Mouse (Mus musculus): ENCODE data around the gene Prss23. TPM values are rescaled to one million over a fixed set of nuclear protein-coding genes. Genes with fewer than 3 reads are reported as not detected.

Gene Prss23
- 402 and 448 TPM in 2 replicates for polyA plus RNA-seq (2012; rRNA removed)

DNA sequence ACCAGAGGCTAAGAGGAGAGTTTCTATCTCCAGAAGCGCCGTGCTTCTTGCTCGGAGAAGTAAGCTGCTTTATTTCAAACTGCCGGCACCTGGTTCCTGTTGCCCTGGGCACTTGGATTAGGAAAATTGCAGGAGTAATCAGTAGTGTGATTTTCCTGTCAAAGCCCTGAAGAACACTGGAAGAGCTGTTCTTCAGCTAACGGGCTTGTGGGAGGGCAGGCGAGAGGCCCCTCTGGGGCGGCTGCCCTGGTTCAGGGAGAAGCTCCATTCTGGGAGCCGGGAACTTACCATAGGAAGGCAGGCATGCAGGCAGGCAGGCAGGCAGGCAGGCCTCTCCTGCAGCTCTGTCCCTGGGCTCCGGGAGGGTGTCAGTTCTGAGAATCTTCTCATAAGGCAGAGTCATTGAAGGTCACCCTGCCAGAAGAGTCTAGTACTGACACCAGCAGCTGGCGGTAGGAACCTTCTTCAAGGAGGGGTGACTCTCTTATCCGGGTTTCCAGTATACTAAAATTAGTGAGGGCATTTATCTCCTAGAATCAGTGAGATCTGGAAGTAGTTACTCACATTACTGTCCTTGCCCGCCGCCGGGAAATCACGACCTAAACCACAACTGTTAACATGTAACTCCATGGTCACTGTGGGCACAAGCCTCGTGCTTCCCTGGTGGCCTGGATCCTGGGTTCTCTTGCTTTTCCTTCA lies at the start of gene Prss23:
TSS of gene Prss23 (minus strand) at position 457 of the 699 bp plus-strand sequence.
- DNase-seq (ENCODE audit: low spot score), result no peak

DNA sequence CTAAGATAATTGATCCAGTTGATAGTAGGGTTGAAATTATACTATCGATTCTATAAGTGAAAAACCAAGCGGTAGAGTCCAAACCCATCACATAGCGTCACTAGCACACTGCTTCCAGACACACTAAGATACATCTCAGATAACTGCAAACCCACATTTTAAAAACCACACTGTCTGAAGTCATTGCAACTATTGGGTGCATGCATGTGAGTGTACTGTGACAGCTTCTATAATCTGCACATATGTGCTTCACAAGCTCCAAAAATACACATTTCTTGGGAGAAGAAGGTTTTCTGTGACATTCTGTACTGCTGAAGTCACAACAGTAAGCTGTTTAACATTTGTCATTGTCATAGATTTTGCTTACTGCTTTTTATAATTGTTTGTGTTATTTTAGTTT lies 49.1 kb upstream of the Prss23 start:
- DNase-seq (ENCODE audit: low spot score), result no peak

DNA sequence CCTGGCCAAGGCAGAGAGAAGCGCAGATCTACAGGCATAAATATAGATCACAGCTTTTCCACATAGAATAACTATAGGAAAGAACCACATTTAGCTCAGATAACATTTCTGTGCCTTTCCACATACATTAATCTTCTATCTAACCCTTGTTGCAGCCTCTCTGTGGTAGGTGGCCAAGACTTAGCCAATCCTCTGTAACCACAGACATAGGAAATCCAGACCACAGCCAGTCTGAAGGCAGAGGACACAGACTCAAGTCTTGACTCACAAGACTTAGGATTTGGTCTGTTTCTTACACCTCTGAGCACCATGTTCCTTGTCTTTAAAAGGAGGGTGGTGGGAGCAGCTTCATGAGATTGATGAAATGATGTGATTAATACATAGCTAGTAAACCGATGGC lies 37.6 kb upstream of the Prss23 start:
- DNase-seq (ENCODE audit: low spot score), result no peak

DNA sequence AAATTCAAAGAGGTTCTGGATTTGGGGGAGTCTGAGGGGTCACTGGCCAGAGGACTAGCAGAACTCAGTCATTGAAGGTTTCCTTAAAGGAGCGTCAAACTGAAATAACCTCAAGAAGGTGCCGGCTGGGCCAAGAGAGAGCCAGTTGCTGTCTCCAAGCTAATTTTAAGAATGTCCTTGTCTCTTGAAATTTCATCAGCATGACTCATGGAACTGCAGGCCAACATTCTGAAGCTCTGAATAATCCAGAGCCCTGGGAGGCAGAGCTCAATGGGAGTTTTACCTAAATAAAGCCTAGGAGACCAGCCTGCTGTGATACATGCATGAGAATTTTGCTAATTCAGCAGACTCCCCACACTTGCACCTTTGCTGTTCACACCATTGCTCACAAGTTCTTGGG lies 36.5 kb upstream of the Prss23 start:
- DNase-seq (ENCODE audit: low spot score), result no peak

DNA sequence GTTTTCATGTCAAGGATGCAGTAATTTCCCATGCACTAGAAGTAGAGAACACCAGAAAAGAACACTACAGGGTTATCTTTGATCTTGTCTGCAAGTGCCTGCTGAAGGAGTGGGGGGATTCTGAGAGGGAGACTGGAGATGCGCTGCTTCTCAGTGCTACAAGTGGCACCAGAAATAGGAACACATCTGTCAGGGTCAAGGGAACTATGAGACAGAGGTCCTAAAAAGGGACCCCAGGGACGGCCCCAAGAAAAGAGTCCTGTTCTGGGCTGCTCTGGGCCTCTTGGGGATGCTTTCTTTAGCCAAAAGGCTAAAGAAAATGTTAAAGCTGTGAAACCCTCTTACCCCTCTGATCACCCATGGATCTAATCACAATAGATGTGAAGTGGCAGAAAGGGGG lies 35.2 kb upstream of the Prss23 start:
- DNase-seq (ENCODE audit: low spot score), result no peak

DNA sequence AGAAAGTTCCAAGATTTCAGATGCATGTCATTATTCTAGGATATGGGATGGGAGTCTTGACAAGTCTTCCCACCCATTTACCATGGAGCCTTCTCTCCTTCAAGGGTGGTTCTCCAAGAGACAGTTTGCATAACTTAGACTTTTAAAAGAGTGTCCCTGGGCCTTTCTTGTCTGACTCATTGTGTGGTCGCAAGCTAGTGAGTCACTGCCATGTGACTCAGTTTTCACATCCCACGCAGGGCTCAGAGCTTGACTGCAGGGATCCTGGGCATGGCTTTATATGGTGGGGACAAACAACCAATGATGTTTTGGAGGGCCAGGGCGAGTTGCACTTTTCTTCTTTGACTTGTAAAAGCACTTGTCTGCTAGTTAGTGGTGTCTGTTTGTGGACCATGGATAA lies 34.0 kb upstream of the Prss23 start:
- DNase-seq (ENCODE audit: low spot score), result no peak

DNA sequence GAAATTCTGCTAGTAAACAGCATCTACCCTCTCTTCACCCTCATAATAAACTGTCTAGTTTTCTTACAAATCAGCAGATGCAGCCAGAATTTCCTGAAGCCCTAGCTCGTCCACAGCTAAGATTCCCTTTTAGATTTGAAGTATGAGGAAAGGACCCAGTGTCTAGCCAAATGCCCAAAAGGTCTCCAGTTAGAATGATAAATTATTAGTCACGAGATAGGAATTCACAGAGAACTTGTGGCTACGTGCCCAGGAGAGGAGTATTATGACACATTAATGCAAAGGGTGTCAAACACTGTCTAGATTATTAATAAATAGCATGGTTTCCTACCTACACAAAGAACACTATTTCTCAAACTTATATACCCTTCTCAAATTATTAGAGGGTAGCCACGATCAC lies 32.6 kb upstream of the Prss23 start:
- no peak for DNase-seq (ENCODE audit: low spot score)

DNA sequence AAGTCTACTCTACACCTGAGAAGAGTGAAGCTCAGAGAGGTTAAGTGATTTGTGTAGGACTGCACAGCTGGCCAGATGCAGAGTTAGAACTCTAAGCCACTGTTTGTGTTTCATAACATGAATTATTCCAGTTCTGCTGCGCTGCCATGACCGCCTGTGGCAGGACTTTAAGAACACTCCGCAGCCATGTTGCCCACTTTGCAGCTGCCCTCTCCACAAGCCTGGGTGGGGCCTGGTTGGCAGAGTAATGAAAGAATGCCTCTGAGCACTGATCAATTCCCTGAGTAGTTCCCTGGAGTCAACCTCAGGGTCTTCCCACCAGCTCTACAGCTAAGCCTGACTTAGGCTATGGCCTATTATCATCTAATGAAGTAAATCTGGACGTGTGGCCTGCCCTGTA lies 32.1 kb upstream of the Prss23 start:
- no peak for DNase-seq (ENCODE audit: low spot score)

DNA sequence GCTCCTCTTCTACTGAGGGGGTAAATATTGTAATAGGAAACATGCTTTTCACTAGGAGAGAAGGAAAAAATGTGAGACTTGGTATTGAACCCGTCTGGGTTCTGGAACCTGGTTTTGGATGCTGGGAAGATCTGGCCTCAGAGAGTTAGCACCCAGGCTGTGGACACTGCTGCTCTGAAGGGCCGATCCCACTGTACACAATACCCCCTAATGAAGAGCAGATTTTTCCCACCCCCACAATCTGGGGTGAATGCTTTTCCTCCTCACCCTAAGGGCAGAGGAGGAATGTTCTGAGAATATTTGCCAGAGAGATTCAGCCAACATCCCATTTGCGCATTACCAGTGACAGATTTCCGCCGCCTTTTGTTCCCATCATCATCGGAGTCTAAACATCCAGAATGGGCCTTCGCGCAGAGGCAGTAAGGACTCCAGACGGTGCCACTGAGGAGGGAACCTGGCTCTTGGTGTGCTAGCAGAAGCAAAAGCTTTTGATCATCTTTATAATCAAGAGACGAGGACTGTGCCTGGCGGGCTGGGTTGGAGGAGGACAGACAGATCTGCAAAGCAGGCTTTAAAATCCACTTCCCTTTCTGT lies 31.6 kb upstream of the Prss23 start:
- DNase-seq (ENCODE audit: low spot score), result no peak

DNA sequence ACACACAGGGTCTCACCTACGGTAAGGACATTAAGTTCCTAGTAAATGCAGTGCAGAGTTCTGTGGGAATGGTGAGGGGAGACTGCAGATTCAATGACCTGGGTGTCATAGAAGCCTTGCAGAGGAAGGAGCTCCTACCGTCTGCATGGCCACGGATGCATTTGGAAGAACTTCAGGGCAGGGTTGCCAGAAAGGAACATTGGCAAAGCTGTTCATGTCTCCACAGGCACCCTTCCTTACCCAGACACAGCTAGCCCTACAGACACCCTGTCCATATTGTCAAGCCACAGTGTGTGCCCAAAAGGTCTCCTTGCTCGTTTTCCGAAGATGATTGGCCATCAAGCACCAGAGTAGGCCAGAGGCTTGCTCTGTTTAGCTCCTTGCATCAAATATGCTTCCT lies 30.1 kb upstream of the Prss23 start:
- DNase-seq (ENCODE audit: low spot score), result no peak

DNA sequence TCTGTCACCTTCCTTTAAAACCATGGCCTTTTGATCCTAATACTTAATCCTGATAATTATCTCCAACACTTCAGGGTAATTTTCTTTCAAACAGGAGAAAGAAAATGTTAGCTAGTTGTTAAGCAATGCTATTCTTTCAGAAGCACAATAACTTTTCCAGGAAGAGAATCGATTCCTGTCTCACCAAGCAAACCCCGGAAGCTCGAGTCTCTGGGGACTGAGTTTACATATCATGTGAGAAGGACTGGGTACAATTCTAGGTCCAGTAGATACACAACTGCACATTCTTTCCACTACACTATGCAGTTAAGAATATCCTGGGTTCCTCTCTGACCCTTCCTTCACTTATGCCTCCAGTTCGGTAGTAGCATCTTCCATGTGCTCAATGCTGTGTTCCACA lies 29.7 kb upstream of the Prss23 start:
- no peak for DNase-seq (ENCODE audit: low spot score)

DNA sequence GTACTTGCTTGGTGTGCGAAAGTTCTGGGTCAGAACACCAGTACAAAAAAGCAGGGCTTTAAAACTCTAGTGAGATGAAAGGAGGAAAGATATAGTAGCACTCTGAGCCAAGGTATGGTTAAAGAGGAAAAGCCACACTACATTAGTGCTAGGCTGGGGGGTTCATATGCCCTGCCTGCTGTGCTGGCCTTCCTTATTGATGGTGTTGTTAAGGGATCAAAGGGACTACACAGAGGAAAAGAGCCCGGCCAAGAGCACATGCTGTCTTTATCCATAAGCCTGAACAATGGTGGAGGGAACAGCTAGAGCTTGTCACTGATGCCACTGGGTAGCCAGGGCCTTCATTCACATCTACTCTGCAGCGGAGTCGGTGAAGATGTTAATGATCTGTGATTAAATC lies 28.2 kb upstream of the Prss23 start:
- DNase-seq (ENCODE audit: low spot score), result no peak

DNA sequence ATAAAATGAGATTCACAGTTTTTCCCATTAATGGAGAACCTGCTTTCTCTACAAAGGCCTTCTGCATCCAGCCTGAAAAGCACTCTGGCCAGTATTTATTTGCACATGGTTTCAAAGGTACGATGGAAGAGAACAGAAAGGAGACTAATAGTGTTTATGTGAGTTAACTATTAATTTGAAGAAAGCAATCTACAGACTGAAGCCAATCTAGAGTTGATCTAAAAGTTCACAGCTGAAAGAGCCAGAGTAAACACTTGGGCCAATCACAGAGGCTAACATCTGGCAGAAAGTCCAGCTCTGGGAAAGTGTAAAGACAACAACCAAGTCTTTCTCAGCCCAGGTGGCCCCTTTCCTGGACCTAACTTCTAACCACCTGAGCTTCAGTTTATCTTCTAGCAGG lies 27.1 kb upstream of the Prss23 start:
- no peak for DNase-seq (ENCODE audit: low spot score)

DNA sequence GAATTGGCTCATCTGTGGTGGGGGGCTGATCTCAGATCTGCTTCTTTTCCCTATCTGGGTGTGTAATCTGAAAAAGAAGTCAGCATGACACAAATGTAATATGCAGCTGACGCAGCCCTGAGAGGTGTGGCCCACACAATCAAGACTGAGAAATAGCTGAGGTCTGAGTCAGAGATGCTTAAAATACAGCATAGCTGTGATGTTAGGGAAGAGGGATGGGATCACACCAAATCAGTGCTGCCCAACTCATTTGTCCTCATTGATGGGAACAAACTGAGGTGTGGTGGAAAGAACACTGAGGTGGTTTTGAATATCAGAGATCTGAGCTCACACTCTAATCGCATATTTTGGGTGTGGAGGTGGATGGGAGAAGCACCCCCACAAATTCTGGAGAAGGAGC lies 14.0 kb upstream of the Prss23 start:
- no peak for DNase-seq (ENCODE audit: low spot score)

DNA sequence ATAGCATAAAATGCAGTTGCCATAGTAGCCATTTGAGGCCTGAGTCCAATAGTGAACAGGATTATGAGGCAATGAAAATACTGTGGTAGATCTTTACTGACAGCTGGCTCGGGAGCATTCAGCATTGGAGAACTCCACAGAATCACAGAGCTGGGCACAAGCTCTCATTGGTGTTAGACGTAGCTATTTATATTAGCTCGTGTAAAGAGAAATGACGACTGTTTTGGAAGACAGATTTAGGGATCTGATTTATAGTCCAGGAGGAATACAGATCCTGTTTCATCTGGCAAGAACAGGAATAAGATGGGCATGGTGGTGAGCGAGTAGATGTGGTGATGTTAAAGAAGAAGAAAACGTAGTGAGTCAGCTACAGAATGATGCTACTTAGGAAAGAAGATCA lies 12.4 kb upstream of the Prss23 start:
- DNase-seq (ENCODE audit: low spot score), result no peak

DNA sequence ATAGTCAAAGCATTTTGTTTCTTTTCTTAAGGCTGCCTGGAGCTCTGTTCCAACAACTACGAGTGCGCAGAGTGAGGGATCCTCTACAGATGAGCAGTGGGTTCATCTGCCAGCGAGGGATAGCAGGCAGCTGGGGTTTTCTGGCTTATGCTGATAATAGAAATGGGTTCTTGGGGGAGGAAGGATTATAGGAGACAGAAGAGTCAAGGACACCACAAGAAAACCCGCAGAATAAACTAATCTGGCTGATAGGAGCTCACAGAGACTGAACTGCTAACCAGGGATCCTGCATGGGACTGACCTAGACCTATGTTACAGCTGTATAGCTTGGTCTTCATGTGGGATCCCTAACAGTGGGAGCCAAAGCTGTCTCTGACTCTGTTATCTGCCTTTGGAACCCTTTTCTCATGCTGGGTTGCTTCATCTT lies 456 bp upstream of the Prss23 start:
- DNase-seq (ENCODE audit: low spot score), result no peak

DNA sequence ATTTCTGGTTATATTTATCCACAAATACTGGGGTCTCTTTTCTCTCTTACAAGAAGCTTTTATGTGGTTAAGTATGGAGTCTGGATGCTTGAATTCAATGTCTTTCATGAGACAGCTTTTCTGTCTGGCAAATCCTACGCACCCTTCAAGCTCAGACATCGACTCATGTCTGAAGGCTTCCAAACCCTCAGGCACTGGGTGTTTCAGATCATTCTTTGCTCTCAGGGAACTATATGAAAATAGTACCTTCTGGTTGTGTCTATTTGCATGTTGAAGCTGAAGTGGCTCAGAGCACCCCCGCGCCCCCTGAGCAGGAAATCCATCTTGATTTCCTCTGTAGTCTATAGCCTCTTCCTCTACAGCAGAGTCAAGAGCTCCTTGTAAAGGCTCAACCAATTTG lies 3.2 kb downstream of the Prss23 start:
- no peak for DNase-seq (ENCODE audit: low spot score)

DNA sequence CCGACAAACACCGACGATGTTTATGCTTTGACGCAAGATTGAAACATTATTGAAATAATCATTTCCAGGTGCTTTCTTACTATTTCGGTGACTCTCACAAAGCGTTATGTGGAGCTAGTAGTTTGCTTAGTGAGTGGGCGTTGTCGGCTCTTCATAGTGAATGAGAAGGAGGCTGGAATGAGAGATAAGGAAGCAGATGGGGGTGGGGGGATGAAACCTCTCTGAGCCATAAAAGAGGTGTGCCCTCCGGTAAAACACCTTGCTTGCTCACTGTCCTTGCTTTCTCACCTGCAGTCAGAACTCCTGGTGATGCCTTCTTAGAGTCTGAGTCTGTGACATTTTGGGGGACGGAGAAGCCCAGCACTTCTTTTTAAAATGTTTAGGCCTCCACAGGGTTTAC lies 4.8 kb downstream of the Prss23 start:
- no peak for DNase-seq (ENCODE audit: low spot score)

DNA sequence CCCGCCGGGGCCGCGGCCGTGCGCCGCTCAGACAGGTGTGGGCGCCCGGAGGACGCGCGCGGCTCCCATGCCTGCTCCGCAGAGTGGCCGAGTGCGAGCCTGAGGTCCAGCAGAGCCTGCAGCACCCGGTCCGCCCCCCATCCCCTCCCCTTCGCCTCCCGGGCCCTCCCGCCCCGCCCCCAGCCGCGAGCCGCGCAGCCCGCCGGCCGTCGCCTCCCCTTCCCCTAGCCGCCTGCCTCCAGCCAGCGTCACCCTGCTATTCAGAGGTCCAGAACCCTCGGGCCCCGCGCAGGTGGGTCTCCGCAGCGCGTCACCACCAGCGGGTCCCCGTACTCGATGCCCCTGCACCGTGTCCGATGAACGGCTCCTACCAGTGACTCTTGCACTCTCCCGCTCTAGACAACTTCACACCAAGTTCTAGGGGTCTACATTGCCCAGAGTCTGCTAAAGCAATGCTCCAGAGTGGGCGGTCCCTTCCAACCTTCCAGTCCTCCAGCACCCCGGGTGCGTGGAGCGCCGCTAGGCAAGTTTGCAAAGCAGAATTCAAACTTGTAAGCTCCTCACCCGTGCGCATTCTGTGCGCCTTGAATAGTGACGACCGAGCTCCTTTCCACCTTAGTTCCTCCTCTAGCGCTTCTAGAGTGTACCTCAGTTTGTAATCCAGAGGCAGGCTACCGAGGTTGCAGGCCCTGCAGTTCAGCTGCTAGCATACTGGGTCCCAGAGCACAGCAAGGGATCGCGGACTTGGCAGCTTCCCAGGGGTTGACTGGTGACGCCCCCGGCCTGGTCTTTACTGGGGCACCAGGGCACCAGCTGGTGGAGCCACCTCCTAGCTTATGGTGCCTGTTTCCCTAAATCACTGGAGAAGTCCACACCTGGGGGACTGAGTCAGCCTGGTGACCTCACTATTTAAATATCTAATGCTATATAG lies 9.3 kb downstream of the Prss23 start:
- peak; percentile 67 for DNase-seq (ENCODE audit: low spot score)

DNA sequence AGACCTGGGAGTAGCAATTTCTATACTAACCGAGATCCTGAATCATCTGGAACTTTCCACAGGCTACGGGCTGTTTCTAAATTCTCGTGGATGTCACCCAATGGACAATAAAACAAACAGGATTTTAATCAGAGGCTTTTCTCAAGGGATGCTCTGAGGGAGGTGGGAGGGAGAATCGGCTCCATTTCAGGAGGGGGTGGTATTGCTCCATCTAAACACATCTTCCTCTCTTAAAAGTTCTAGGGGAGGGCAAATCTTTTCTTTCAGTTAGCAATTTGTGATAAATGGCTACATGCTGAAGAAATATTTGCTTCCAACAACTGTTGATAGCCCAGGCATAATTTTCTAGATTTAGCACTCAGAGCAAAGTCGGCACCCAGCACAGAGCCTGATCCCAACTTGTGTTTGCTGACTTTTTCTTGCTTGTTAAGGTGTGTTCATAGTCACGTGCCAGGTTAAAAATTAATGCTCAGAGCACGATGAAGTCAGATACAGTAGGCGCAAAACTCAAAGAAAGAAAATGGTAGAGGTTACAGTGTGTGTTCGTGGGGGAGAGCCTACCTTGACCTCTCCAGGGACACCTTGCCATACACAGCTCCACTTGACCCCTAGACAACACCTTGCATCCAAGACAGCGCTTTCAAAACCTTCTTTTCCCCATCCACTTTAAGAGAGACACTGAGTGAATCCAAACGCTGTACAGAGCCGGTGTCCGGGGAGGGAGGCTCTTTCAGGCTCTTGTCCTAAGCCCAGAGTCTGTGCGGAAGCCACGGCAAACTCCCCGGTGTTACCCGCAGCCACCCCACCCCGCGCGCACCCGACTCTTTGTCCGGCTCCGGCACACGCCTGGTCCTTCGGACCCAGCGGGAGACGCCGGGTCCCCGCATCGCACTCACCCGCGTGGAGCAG lies 10.2 kb downstream of the Prss23 start:
- DNase-seq (ENCODE audit: low spot score), result no peak

DNA sequence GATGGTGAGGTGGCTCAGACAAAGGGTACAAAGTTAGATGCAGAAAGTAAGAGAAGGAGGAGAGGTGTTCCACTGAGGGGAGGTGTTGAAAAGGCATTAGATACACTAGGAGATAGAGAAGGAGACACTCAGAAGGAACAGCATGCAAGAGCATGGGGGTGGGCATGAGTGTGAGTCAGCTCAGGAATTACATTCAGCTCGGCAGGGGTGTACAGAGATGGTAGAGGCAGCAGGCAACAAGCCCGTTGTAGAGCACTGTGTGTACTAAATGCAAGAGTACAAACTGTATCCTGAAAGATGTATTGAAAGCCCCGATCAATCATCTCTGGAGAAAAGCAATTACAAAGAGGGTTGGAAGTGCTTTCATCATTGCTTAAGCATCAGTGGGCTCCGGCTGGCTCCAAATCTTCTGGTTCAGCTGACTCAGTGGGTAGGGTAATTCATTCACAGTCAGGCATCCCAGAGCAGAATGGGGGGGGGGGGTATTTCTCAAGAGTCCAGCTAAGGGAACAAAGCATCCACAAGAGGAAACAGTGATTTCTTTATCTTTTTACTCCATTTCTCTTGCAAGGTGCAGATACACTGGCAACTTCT lies 15.0 kb downstream of the Prss23 start:
- DNase-seq (ENCODE audit: low spot score), result no peak
